Mouse (Mus musculus) forebrain, embryonic 14.5 days (tissue): ENCODE results near the gene Zfp422. TPM values are rescaled to one million over a fixed set of nuclear protein-coding genes. Genes with fewer than 3 reads are reported as not detected.
A peak's percentile ranks its signal among the peaks of the same experiment; 100 is the strongest.

Experiments
- ATAC-seq: fragments of 200-750 bp; cut with Nextera tagmentation; 2 replicates; pipeline ENCODE4 v1.8.0; 2017; ENCODE audit warnings: mild to moderate bottlenecking, moderate library complexity
- DNase-seq: peaks from one replicate; pipeline ENCODE4 v3.0.0-alpha.2; 2015; ENCODE audit warnings: low spot score
- H3K27ac ChIP-seq: fragments of 300-500 bp; sonication (generic); 2 replicates; pipeline ENCODE4 v1.5.1; 2014; ENCODE audit warnings: low read depth, mild to moderate bottlenecking, control low read depth, low read length, moderate library complexity
- H3K27me3 ChIP-seq: fragments of 300-500 bp; sonication (generic); replicated peaks from 2 replicates; pipeline ENCODE4 v1.6.1; 2014; ENCODE audit warnings: low read length, control low read depth, mixed read lengths; ENCODE audit not compliant: control insufficient read depth, insufficient read depth
- H3K36me3 ChIP-seq: fragments of 300-500 bp; sonication (generic); 2 replicates; pipeline ENCODE4 v1.6.1; 2014; ENCODE audit warnings: low read length, control low read depth; ENCODE audit not compliant: control insufficient read depth, insufficient read depth
- H3K4me1 ChIP-seq: fragments of 300-500 bp; sonication (generic); 2 replicates; pipeline ENCODE4 v1.6.1; 2014; ENCODE audit warnings: antibody characterized with exemption, low read length, control low read depth; ENCODE audit not compliant: control insufficient read depth, insufficient read depth
- H3K4me2 ChIP-seq: fragments of 300-500 bp; sonication (generic); 2 replicates; pipeline ENCODE4 v1.6.1; 2014; ENCODE audit warnings: mild to moderate bottlenecking, control low read depth, low read length
- H3K4me3 ChIP-seq: fragments of 300-500 bp; sonication (generic); 2 replicates; pipeline ENCODE4 v1.5.1; 2014; ENCODE audit warnings: low read depth, low read length, control low read depth
- H3K9ac ChIP-seq: fragments of 300-500 bp; sonication (generic); 2 replicates; pipeline ENCODE4 v1.6.1; 2014; ENCODE audit warnings: mild to moderate bottlenecking, low read length, control low read depth, moderate library complexity
- H3K9me3 ChIP-seq: fragments of 300-500 bp; sonication (generic); replicated peaks from 2 replicates; pipeline ENCODE4 v1.6.1; 2016; ENCODE audit warnings: low read length, control low read depth, mixed read lengths; ENCODE audit not compliant: control insufficient read depth
- WGBS: fragments of 180-500 bp; shearing (Covaris S2); extraction: QIAGEN DNeasy Blood & Tissue Kit; methylation state at CpG from one replicate; pipeline ENCODE4 v1.1.7; 2014; 5-methylcytosine and 5-hydroxymethylcytosine counted together
- polyA plus RNA-seq: library from polyadenylated mRNA; unstranded; fragments of >200 nt; fragmentation: Nextera tagmentation; extraction: Ambion mirVana; gene quantifications from 2 replicates; pipeline ENCODE4 v1.2.1, GENCODE M21; 2014

Zfp422 gene
- polyA plus RNA-seq, 1 experiment from 2014 or later: 271 TPM

- H3K27ac ChIP-seq: peak overlapping the region; percentile 77
- H3K9ac ChIP-seq: no peak overlapping the region; the same call in 1 of the 2 replicates
- H3K4me1 ChIP-seq: peaks cover 35% of the 10 kb centered on the region
- peak; percentile 25 for ATAC-seq
- no peaks in the 10 kb centered on the region for H3K9me3 ChIP-seq
- H3K36me3 ChIP-seq: no peaks in the 10 kb centered on the region
- DNase-seq: peak; percentile 71
- WGBS: 3% methylated on average over 6 of the region's 6 CpGs
- no peak overlapping the region for H3K4me3 ChIP-seq
- peak overlapping the region; percentile 4; the same call in 1 of the 2 replicates for H3K4me2 ChIP-seq
- no peaks in the 10 kb centered on the region for H3K27me3 ChIP-seq
These were observed 41.3 kb upstream of the Zfp422 start for GRCm38 (mm10) chr6:116670144-116670543.

- Histone ChIP-seq H3K4me1 (peaks cover 33% of the 10 kb centered on the region), H3K27me3 (no peaks in the 10 kb centered on the region), H3K9ac (no peak overlapping the region), H3K4me2 (no peak overlapping the region), H3K9me3 (no peaks in the 10 kb centered on the region), H3K4me3 (no peak overlapping the region), H3K27ac (no peak overlapping the region), H3K36me3 (no peaks in the 10 kb centered on the region)
- WGBS: 50% methylated on average over 11 of the region's 11 CpGs
- ATAC-seq (no peak), DNase-seq (peak; percentile 33)
These were observed 40.1 kb upstream of the Zfp422 start for GRCm38 (mm10) chr6:116668682-116669470.

GRCm38 (mm10) chr6:116667382-116667781 lies 38.6 kb upstream of the Zfp422 start:
- no peak for DNase-seq
- Histone ChIP-seq H3K27me3 (no peaks in the 10 kb centered on the region), H3K27ac (no peak overlapping the region), H3K9me3 (no peaks in the 10 kb centered on the region), H3K36me3 (no peaks in the 10 kb centered on the region), H3K4me2 (no peak overlapping the region), H3K4me3 (no peak overlapping the region), H3K9ac (no peak overlapping the region), H3K4me1 (peaks cover 28% of the 10 kb centered on the region)
- 72% methylated on average over 3 of the region's 3 CpGs for whole genome bisulfite sequencing
- ATAC-seq: no peak

- ATAC-seq: no peak
- H3K9ac ChIP-seq: no peak overlapping the region
- no peak overlapping the region for H3K27ac ChIP-seq
- no peaks in the 10 kb centered on the region for H3K9me3 ChIP-seq
- no peaks in the 10 kb centered on the region for H3K27me3 ChIP-seq
- H3K4me1 ChIP-seq: peaks cover 28% of the 10 kb centered on the region
- 12% methylated on average over 3 of the region's 3 CpGs for WGBS
- H3K36me3 ChIP-seq: no peaks in the 10 kb centered on the region
- no peak overlapping the region for H3K4me3 ChIP-seq
- H3K4me2 ChIP-seq: no peak overlapping the region
- DNase-seq: peak; percentile 44
These were observed 38.1 kb upstream of the Zfp422 start for GRCm38 (mm10) chr6:116666892-116667291.

GRCm38 (mm10) chr6:116666085-116666750 lies 37.4 kb upstream of the Zfp422 start:
- 59% methylated on average over 12 of the region's 12 CpGs for WGBS
- Histone ChIP-seq H3K9ac (no peak overlapping the region), H3K36me3 (no peaks in the 10 kb centered on the region), H3K27ac (no peak overlapping the region), H3K4me3 (no peak overlapping the region), H3K27me3 (no peaks in the 10 kb centered on the region), H3K4me1 (peaks cover 27% of the 10 kb centered on the region), H3K4me2 (no peak overlapping the region), H3K9me3 (no peaks in the 10 kb centered on the region)
- ATAC-seq (no peak), DNase-seq (no peak)

- Histone ChIP-seq H3K9ac (no peak overlapping the region), H3K4me2 (no peak overlapping the region), H3K9me3 (no peaks in the 10 kb centered on the region), H3K27me3 (no peaks in the 10 kb centered on the region), H3K36me3 (no peaks in the 10 kb centered on the region), H3K4me3 (no peak overlapping the region), H3K4me1 (peaks cover 14% of the 10 kb centered on the region), H3K27ac (no peak overlapping the region)
- ATAC-seq: no peak
- DNase-seq: no peak
- 72% methylated on average over 3 of the region's 3 CpGs for WGBS
These were observed 36.0 kb upstream of the Zfp422 start for GRCm38 (mm10) chr6:116664830-116665229.

- H3K9ac ChIP-seq: no peak overlapping the region
- no peak for ATAC-seq
- H3K27me3 ChIP-seq: no peaks in the 10 kb centered on the region
- peaks cover 11% of the 10 kb centered on the region for H3K4me1 ChIP-seq
- DNase-seq: no peak
- no peak overlapping the region for H3K4me2 ChIP-seq
- H3K27ac ChIP-seq: no peak overlapping the region
- 84% methylated on average over 6 of the region's 6 CpGs for WGBS
- H3K4me3 ChIP-seq: no peak overlapping the region
- no peaks in the 10 kb centered on the region for H3K9me3 ChIP-seq
- H3K36me3 ChIP-seq: no peaks in the 10 kb centered on the region
These were observed 35.2 kb upstream of the Zfp422 start for GRCm38 (mm10) chr6:116664031-116664430.

GRCm38 (mm10) chr6:116663364-116663763 lies 34.6 kb upstream of the Zfp422 start:
- DNase-seq (no peak), ATAC-seq (no peak)
- Histone ChIP-seq H3K4me3 (no peak overlapping the region), H3K4me1 (peaks cover 11% of the 10 kb centered on the region), H3K4me2 (no peak overlapping the region), H3K27me3 (no peaks in the 10 kb centered on the region), H3K27ac (no peak overlapping the region), H3K9me3 (no peaks in the 10 kb centered on the region), H3K9ac (no peak overlapping the region), H3K36me3 (no peaks in the 10 kb centered on the region)
- WGBS: 85% methylated on average over 2 of the region's 2 CpGs
